Mouse (Mus musculus): ENCODE data around the gene Atic.

GRCm38 (mm10) chr1:71609057-71609775 is 52.3 kb downstream of the Atic start:
- TF ChIP-seq GATA1 (IDR thresholded peaks at IDR 0.05; ENCODE audit: borderline replicate concordance, low read length), result no peak
- no peak for TF ChIP-seq FLI1 (IDR thresholded peaks at IDR 0.05; ENCODE audit: low read length)
